Mouse (Mus musculus) MEL (cell line): ENCODE results near the gene H2-Q4. TPM values are rescaled to one million over a fixed set of nuclear protein-coding genes. Genes with fewer than 3 reads are reported as not detected.

Experiments used
- DNase-seq: peaks from one replicate; pipeline ENCODE4 v3.0.0; 2011; ENCODE audit warnings: low read depth, low spot score
- H3K27ac ChIP-seq: 2 replicates; pipeline ENCODE4 v1.5.1; 2012; ENCODE audit warnings: low read depth, mild to moderate bottlenecking, control low read depth, low read length, moderate library complexity; ENCODE audit not compliant: control insufficient read depth
- H3K27me3 ChIP-seq, 2 experiments: fragments of 150-350 bp in 1 of 2; sonication (generic) in 1 of 2; 2 replicates each; pipeline ENCODE4 v1.6.1; 2012; ENCODE audit warnings: low read length in 2 of 2, mild to moderate bottlenecking in 2 of 2, improper control_type of control experiment in 1 of 2, moderate library complexity in 1 of 2; ENCODE audit not compliant: insufficient read depth in 2 of 2, control insufficient read depth in 1 of 2
- H3K36me3 ChIP-seq, 2 experiments: 2 replicates each; pipeline ENCODE4 v1.6.1; 2012 to 2014; ENCODE audit warnings: low read length in 2 of 2, improper control_type of control experiment in 1 of 2, inconsistent platforms in 1 of 2, mild to moderate bottlenecking in 1 of 2; ENCODE audit not compliant: insufficient read depth in 2 of 2, control insufficient read depth in 1 of 2
- H3K4me1 ChIP-seq, 2 experiments: fragments of 150-350 bp in 1 of 2; sonication (generic) in 1 of 2; 2 replicates each; pipeline ENCODE4 v1.6.1; 2012; ENCODE audit warnings: low read length in 2 of 2, improper control_type of control experiment in 1 of 2, mild to moderate bottlenecking in 1 of 2; ENCODE audit not compliant: insufficient read depth in 2 of 2, control insufficient read depth in 1 of 2
- H3K4me3 ChIP-seq, 2 experiments: fragments of 150-350 bp in 1 of 2; sonication (generic) in 1 of 2; 2 replicates each; pipeline ENCODE4 v1.5.1; 2012; ENCODE audit warnings: low read depth in 2 of 2, low read length in 2 of 2, mild to moderate bottlenecking in 2 of 2, moderate library complexity in 2 of 2, control low read depth in 1 of 2, improper control_type of control experiment in 1 of 2; ENCODE audit not compliant: control insufficient read depth in 1 of 2, insufficient read depth in 1 of 2
- H3K79me2 ChIP-seq: 2 replicates; pipeline ENCODE4 v1.6.1; 2012; ENCODE audit warnings: mild to moderate bottlenecking, low read length, moderate library complexity; ENCODE audit not compliant: control insufficient read depth, poor library complexity, insufficient read depth
- H3K9ac ChIP-seq: 2 replicates; pipeline ENCODE4 v1.6.1; 2012; ENCODE audit warnings: low read depth, mild to moderate bottlenecking, control low read depth, low read length, moderate library complexity; ENCODE audit not compliant: control insufficient read depth, poor library complexity, severe bottlenecking
- H3K9me3 ChIP-seq: fragments of 150-350 bp; sonication (generic); replicated peaks from 2 replicates; pipeline ENCODE4 v1.6.1; 2012; ENCODE audit warnings: mild to moderate bottlenecking, low read length, improper control_type of control experiment, moderate library complexity; ENCODE audit not compliant: insufficient read depth
- CHD1 ChIP-seq: IDR thresholded peaks from 2 replicates; pipeline ENCODE4 v1.6.1; 2012; ENCODE audit warnings: low read depth, mild to moderate bottlenecking, inconsistent platforms, low read length, improper control_type of control experiment
- CHD2 ChIP-seq: IDR thresholded peaks from 2 replicates; pipeline ENCODE4 v1.6.1; 2011; ENCODE audit warnings: low read length, improper control_type of control experiment
- ELF1 ChIP-seq: IDR thresholded peaks from 2 replicates; pipeline ENCODE4 v1.6.1; 2014; ENCODE audit warnings: low read depth, mild to moderate bottlenecking, inconsistent platforms, low read length, improper control_type of control experiment, moderate library complexity
- EP300 ChIP-seq, 2 experiments: IDR thresholded peaks; 2 replicates each; pipeline ENCODE4 v1.6.1; 2011; ENCODE audit warnings: improper control_type of control experiment in 2 of 2, low read length in 2 of 2, low read depth in 1 of 2, mild to moderate bottlenecking in 1 of 2
- GABPA ChIP-seq: IDR thresholded peaks from 2 replicates; pipeline ENCODE4 v1.6.1; 2012; ENCODE audit warnings: low read depth, mild to moderate bottlenecking, inconsistent platforms, low read length, improper control_type of control experiment, moderate library complexity
- GATA1 ChIP-seq: IDR thresholded peaks from 2 replicates; pipeline ENCODE4 v1.6.1; 2011; ENCODE audit warnings: low read depth, low read length, improper control_type of control experiment
- KAT2A ChIP-seq: conservative IDR thresholded peaks from 2 replicates; pipeline ENCODE4 v1.6.1; 2012; ENCODE audit warnings: low read depth, low read length, improper control_type of control experiment, inconsistent platforms
- MAZ ChIP-seq: IDR thresholded peaks from 2 replicates; pipeline ENCODE4 v1.6.1; 2012; ENCODE audit warnings: low read depth, mild to moderate bottlenecking, inconsistent platforms, low read length, improper control_type of control experiment
- MYB ChIP-seq: IDR thresholded peaks from 2 replicates; pipeline ENCODE4 v1.6.1; 2011; ENCODE audit warnings: mild to moderate bottlenecking, low read depth, low read length, improper control_type of control experiment
- MYC ChIP-seq: IDR thresholded peaks from 2 replicates; pipeline ENCODE4 v1.6.1; 2011; ENCODE audit warnings: low read depth, mild to moderate bottlenecking, low read length, improper control_type of control experiment, moderate library complexity
- NELFE ChIP-seq: IDR thresholded peaks from 2 replicates; pipeline ENCODE4 v1.6.1; 2011; ENCODE audit warnings: low read depth, low read length, improper control_type of control experiment
- NRF1 ChIP-seq: IDR thresholded peaks from 2 replicates; pipeline ENCODE4 v1.6.1; 2014; ENCODE audit warnings: low read depth, mild to moderate bottlenecking, inconsistent platforms, low read length, improper control_type of control experiment, moderate library complexity; ENCODE audit not compliant: poor library complexity, insufficient read depth, severe bottlenecking
- POLR2A ChIP-seq, 2 experiments: IDR thresholded peaks; 2 replicates each; pipeline ENCODE4 v1.6.1; 2011 to 2012; ENCODE audit warnings: low read length in 2 of 2, mild to moderate bottlenecking in 2 of 2, control low read depth in 1 of 2, improper control_type of control experiment in 1 of 2, low read depth in 1 of 2, moderate library complexity in 1 of 2; ENCODE audit not compliant: control insufficient read depth in 1 of 2, insufficient read depth in 1 of 2, poor library complexity in 1 of 2
- POLR2AphosphoS2 ChIP-seq: IDR thresholded peaks from 2 replicates; pipeline ENCODE4 v1.6.1; 2011; ENCODE audit warnings: low read length, improper control_type of control experiment
- POLR2AphosphoS5 ChIP-seq: IDR thresholded peaks from 2 replicates; pipeline ENCODE4 v1.6.1; 2012; ENCODE audit warnings: low read depth, borderline replicate concordance, mild to moderate bottlenecking, inconsistent platforms, low read length, moderate library complexity, mixed read lengths
- RAD21 ChIP-seq: IDR thresholded peaks from 2 replicates; pipeline ENCODE4 v1.6.1; 2011; ENCODE audit warnings: mild to moderate bottlenecking, low read depth, low read length, improper control_type of control experiment
- RCOR1 ChIP-seq: IDR thresholded peaks from 2 replicates; pipeline ENCODE4 v1.6.1; 2012; ENCODE audit warnings: low read depth, mild to moderate bottlenecking, inconsistent platforms, low read length, improper control_type of control experiment
- SMC3 ChIP-seq: IDR thresholded peaks from 2 replicates; pipeline ENCODE4 v1.6.1; 2011; ENCODE audit warnings: low read depth, low read length, improper control_type of control experiment
- TCF12 ChIP-seq: IDR thresholded peaks from 2 replicates; pipeline ENCODE4 v1.6.1; 2014; ENCODE audit warnings: low read depth, mild to moderate bottlenecking, inconsistent platforms, low read length, improper control_type of control experiment, moderate library complexity
- UBTF ChIP-seq: IDR thresholded peaks from 2 replicates; pipeline ENCODE4 v1.6.1; 2012; ENCODE audit warnings: low read depth, mild to moderate bottlenecking, inconsistent platforms, low read length, improper control_type of control experiment, moderate library complexity, borderline replicate concordance; ENCODE audit not compliant: insufficient read depth
- USF1 ChIP-seq: IDR thresholded peaks from 2 replicates; pipeline ENCODE4 v1.6.1; 2014; ENCODE audit warnings: low read depth, mild to moderate bottlenecking, inconsistent platforms, low read length, improper control_type of control experiment, moderate library complexity
- USF2 ChIP-seq, 2 experiments: IDR thresholded peaks; 2 replicates each; pipeline ENCODE4 v1.6.1; 2011 to 2012; ENCODE audit warnings: improper control_type of control experiment in 2 of 2, low read length in 2 of 2, borderline replicate concordance in 1 of 2, inconsistent platforms in 1 of 2, low read depth in 1 of 2, mild to moderate bottlenecking in 1 of 2; ENCODE audit not compliant: insufficient read depth in 1 of 2
- ZKSCAN1 ChIP-seq: IDR thresholded peaks from 2 replicates; pipeline ENCODE4 v1.6.1; 2012; ENCODE audit warnings: low read depth, mild to moderate bottlenecking, inconsistent platforms, low read length, improper control_type of control experiment, moderate library complexity
- ZMIZ1 ChIP-seq: IDR thresholded peaks from 2 replicates; pipeline ENCODE4 v1.6.1; 2012; ENCODE audit warnings: low read depth, mild to moderate bottlenecking, inconsistent platforms, low read length, improper control_type of control experiment, moderate library complexity
- polyA plus RNA-seq, 2 experiments: library from polyadenylated mRNA; stranded (reverse) in 1 of 2; unstranded in 1 of 2; fragments of >175 nt in 1 of 2; fragments of >200 nt in 1 of 2; gene quantifications; 2 replicates each; pipeline versions ENCODE4 v1.2.1 to v1.2.4; 2012; ENCODE audit warnings: low replicate concordance in 2 of 2, low read depth in 1 of 2; ENCODE audit not compliant: insufficient read length in 2 of 2, insufficient read depth in 1 of 2, missing spikeins in 1 of 2
- total RNA-seq: library from RNA; depleted of rRNA; stranded (reverse); fragments of 300-350 nt; gene quantifications from 2 replicates; pipeline ENCODE4 v1.2.3, GENCODE M21; 2012

H2-Q4 gene
- total and polyA plus RNA-seq, 3 experiments, result 9.1 to 25.5 TPM; not detected in 1

DNA sequence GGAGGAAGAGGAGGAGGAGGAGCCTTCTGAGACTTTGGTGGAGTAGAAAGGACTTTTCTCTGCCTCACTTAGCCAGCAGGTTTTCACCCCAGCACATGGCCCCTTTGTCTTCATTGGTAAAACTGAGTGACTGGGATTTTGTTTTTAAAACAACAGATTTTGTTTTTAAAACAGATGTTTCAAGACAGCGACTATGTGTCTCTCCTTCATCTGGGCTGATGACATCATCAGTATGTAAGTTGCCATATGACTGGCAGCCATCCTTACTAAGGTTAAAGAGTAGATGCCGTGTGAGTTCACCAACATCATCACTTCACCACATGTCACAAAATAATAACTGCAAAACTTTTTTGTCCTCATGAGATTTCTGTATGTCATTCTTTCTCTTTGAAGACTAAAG lies 25.3 kb upstream of the H2-Q4 start:
- Histone ChIP-seq H3K36me3 (no peaks in the 10 kb centered on the region), H3K9me3 (no peaks in the 10 kb centered on the region), H3K9ac (no peak overlapping the region), H3K27me3 (no peaks in the 10 kb centered on the region), H3K4me1 (no peaks in the 10 kb centered on the region), H3K27ac (no peak overlapping the region), H3K4me3 (no peak overlapping the region), H3K79me2 (no peaks in the 10 kb centered on the region)
- DNase-seq, result no peak
- TF ChIP-seq CHD2, result no peak
- no peak for TF ChIP-seq ZMIZ1
- TF ChIP-seq ZKSCAN1, result no peak
- TF ChIP-seq USF1, result no peak
- no peak for TF ChIP-seq GATA1
- no peak for TF ChIP-seq MAZ

DNA sequence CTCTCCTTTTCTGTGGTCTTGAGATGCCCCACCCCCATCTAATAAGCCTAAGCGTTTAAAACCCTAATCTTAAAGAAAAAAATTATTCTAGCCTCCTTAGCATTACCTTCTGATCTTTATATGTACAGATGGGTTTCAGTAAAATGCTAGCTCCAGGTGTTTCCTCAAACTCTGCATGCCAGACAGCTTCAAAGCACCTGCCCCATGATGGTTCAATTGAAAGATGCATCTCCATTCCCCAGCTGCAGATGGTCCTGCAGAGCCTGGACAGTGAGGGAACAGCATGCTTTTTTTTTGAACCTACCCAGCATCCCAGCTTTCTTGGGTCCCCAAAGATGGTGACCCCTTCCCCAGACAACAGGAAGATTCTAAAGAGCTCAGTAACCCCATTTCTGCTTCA lies 22.3 kb upstream of the H2-Q4 start:
- no peaks in the 10 kb centered on the region for H3K27me3 ChIP-seq
- H3K9me3 ChIP-seq, result no peaks in the 10 kb centered on the region
- no peak overlapping the region for H3K27ac ChIP-seq
- no peaks in the 10 kb centered on the region for H3K4me1 ChIP-seq
- DNase-seq, result no peak
- no peaks in the 10 kb centered on the region for H3K79me2 ChIP-seq
- H3K36me3 ChIP-seq, result no peaks in the 10 kb centered on the region
- no peak overlapping the region for H3K9ac ChIP-seq
- TF ChIP-seq GATA1 (no peak), SMC3 (no peak), RAD21 (no peak), TCF12 (no peak), POLR2A (IDR thresholded peaks at IDR 0.05; ENCODE audit: control insufficient read depth in 1 of 2, insufficient read depth in 1 of 2, low read depth in 1 of 2, low read length in 2 of 2, poor library complexity in 1 of 2) (no peak), MYB (no peak), USF1 (no peak), GABPA (no peak), CHD1 (no peak), MYC (no peak), NELFE (no peak)
- no peak overlapping the region for H3K4me3 ChIP-seq

DNA sequence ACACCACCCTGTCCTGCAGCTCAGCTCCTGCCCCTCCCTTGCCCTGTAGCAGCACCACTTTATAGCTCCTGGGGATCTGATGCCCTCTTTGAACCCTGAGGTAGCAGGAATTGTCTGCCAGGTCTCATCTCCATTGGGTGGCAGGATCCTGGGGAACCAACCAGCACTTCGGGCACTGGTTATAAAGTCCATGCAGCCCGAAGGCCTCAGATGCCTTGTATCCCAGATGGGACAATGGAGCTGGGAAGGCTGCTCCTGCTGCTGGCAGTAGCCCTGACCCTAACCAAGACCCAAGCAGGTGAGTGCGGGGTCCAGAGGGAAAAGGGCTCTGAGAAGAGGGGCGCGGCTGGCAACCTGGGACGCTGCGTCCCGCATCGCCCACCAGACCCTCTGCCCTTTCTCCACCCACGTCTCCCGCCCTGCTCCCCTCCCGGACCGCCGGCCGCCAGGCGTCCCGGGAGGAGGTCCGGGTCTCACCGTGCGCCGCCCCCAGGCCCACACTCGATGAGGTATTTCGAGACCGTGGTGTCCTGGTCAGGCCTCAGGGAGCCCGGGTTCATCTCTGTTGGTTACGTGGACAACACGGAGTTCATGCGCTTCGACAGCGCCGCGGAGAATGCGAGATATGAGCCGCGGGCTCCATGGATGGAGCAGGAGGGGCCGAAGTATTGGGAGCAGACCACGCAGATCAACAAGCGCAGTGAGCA lies 20.5 kb upstream of the H2-Q4 start:
- Histone ChIP-seq H3K4me1 (no peaks in the 10 kb centered on the region), H3K36me3 (no peaks in the 10 kb centered on the region), H3K79me2 (no peaks in the 10 kb centered on the region), H3K9ac (no peak overlapping the region), H3K27ac (no peak overlapping the region), H3K9me3 (no peaks in the 10 kb centered on the region), H3K27me3 (no peaks in the 10 kb centered on the region), H3K4me3 (no peak overlapping the region)
- TF ChIP-seq POLR2AphosphoS5 (no peak), EP300 (IDR thresholded peaks at IDR 0.05; ENCODE audit: low read depth in 1 of 2, low read length in 2 of 2) (no peak), MYB (no peak), RCOR1 (no peak), UBTF (no peak), MAZ (no peak), POLR2A (IDR thresholded peaks at IDR 0.05; ENCODE audit: control insufficient read depth in 1 of 2, insufficient read depth in 1 of 2, low read depth in 1 of 2, low read length in 2 of 2, poor library complexity in 1 of 2) (no peak), ELF1 (no peak), NELFE (no peak), ZKSCAN1 (no peak), KAT2A (no peak), USF2 (IDR thresholded peaks at IDR 0.05; ENCODE audit: borderline replicate concordance in 1 of 2, insufficient read depth in 1 of 2, low read depth in 1 of 2, low read length in 2 of 2) (no peak), NRF1 (no peak), SMC3 (no peak), POLR2AphosphoS2 (no peak)
- DNase-seq, result no peak
